9 mouse cellular contexts compared by ENCODE assay signal in genomic region chr19:5704163-5704800, GRCm38 (mm10). TPM values are rescaled to one million over a fixed set of nuclear protein-coding genes. Genes with fewer than 3 reads are reported as not detected.
DNase-seq lines count a peak whose midpoint lies in the region; ATAC-seq and TF ChIP-seq lines count a peak whose summit lies in the region.
"Had no signal": no experiment of that assay in that cellular context is flagged by ENCODE, and none has a peak within 500 bp of the region (broad histone marks: within the 10 kb centered on the region; RNA-seq: fewer than 3 reads in every experiment).

TSS of gene Kcnk7 (plus strand) at chr19:5704367.

- no peak within 1 kb of the TSS; the same call in 1 of the 2 replicates for H3K9ac ChIP-seq in kidney, embryonic 14.5 days (ENCODE audit: low read depth, low read length)
- peak within 1 kb of the TSS; percentile 0; the same call in 1 of the 2 replicates for H3K9ac ChIP-seq in limb, embryonic 13.5 days

- H3K4me2 ChIP-seq in kidney, embryonic 14.5 days (replicated peaks; ENCODE audit: low read depth, low read length): no peak within 1 kb of the TSS
- H3K4me2 ChIP-seq in limb, embryonic 13.5 days (replicated peaks): no peak within 1 kb of the TSS

- H3K4me3 ChIP-seq in kidney, embryonic 14.5 days (ENCODE audit: low read length): no peak within 1 kb of the TSS
- H3K4me3 ChIP-seq in limb, embryonic 13.5 days: no peak within 1 kb of the TSS
- no peak within 1 kb of the TSS for H3K4me3 ChIP-seq in small intestine, adult 2 months (ENCODE audit: low read depth, low read length)

- 73% methylated on average over 17 of the region's 17 CpGs for WGBS in kidney, embryonic 14.5 days
- 73% methylated on average over 17 of the region's 17 CpGs for WGBS in limb, embryonic 13.5 days
- 45% methylated on average over 17 of the region's 17 CpGs for WGBS in small intestine, adult 2 months

- H3K36me3 ChIP-seq in kidney, embryonic 14.5 days (ENCODE audit: control insufficient read depth, insufficient read depth, low read length): peaks cover 60% of the 10 kb centered on the region
- H3K36me3 ChIP-seq in limb, embryonic 13.5 days: peaks cover 73% of the 10 kb centered on the region
- H3K36me3 ChIP-seq in small intestine, adult 2 months (ENCODE audit: control insufficient read depth, insufficient read depth, low read length): peaks cover 60% of the 10 kb centered on the region

- TF ChIP-seq POLR2A in small intestine, adult 2 months (IDR thresholded peaks at IDR 0.05; ENCODE audit: low read depth, low read length): no peak

- ATAC-seq in kidney, embryonic 14.5 days (ENCODE audit: low FRiP score, low TSS enrichment): no peak
- 0 out of 2 replicates have a peak, but pooled peaks have one; percentile 11 for ATAC-seq in limb, embryonic 13.5 days (ENCODE audit: low FRiP score, low read depth)

- peak within 1 kb of the TSS; percentile 55; the same call in 1 of the 2 replicates for H3K27ac ChIP-seq in kidney, embryonic 14.5 days (ENCODE audit: low read depth, low read length)
- peak within 1 kb of the TSS; percentile 58; the same call in 1 of the 2 replicates for H3K27ac ChIP-seq in limb, embryonic 13.5 days
- H3K27ac ChIP-seq in small intestine, adult 2 months (ENCODE audit: insufficient read depth, low read depth, low read length): peak within 1 kb of the TSS; percentile 25
- H3K27ac ChIP-seq: macrophage had no signal

- DNase-seq in kidney, adult 18-20 months: no peak
- peak; percentile 62 for DNase-seq in c-Kit-negative CD71-positive TER-119-positive erythroid progenitor cells, embryonic 14.5 days (ENCODE audit: low read depth, low spot score)
- no peak for DNase-seq in ovary, postnatal 36 days (ENCODE audit: low spot score)
- DNase-seq in ovary, postnatal 14 days (ENCODE audit: low spot score): no peak
- no peak for DNase-seq in gastrocnemius, postnatal 4 days (ENCODE audit: low spot score in 2 of 2)

- H3K27me3 ChIP-seq in kidney, embryonic 14.5 days (ENCODE audit: control insufficient read depth, insufficient read depth, low read length): no peaks in the 10 kb centered on the region
- H3K27me3 ChIP-seq in limb, embryonic 13.5 days: no peaks in the 10 kb centered on the region
- no peaks in the 10 kb centered on the region for H3K27me3 ChIP-seq in small intestine, adult 2 months (ENCODE audit: control insufficient read depth, insufficient read depth, low read length)

- no peaks in the 10 kb centered on the region for H3K9me3 ChIP-seq in kidney, embryonic 14.5 days (ENCODE audit: control insufficient read depth, low read length)
- no peaks in the 10 kb centered on the region for H3K9me3 ChIP-seq in limb, embryonic 13.5 days

- no peak for TF ChIP-seq CTCF in small intestine, adult 2 months (IDR thresholded peaks at IDR 0.05; ENCODE audit: extremely low read depth, insufficient read length, insufficient replicate concordance, low read depth, low read length)

- 0 out of 2 replicates have a peak, but pooled peaks cover 9% of the 10 kb centered on the region for H3K4me1 ChIP-seq in kidney, embryonic 14.5 days (ENCODE audit: control insufficient read depth, insufficient read depth, low read length)
- peaks cover 12% of the 10 kb centered on the region for H3K4me1 ChIP-seq in limb, embryonic 13.5 days
- peaks cover 11% of the 10 kb centered on the region for H3K4me1 ChIP-seq in small intestine, adult 2 months (ENCODE audit: control insufficient read depth, insufficient read depth, insufficient read length, low read length)

RNA-seq across cellular contexts. Expression of gene Kcnk7, which starts in this region (rescaled TPM):
- polyA plus RNA-seq in kidney, embryonic 14.5 days (2014; fragmentation: Nextera tagmentation; extraction: Ambion mirVana): 0.39 and 0.42 TPM in 2 replicates
- 0.51 and 0.75 TPM in 2 replicates for polyA plus RNA-seq in limb, embryonic 13.5 days (2015; fragmentation: Nextera tagmentation; extraction: Ambion mirVana)
- polyA plus RNA-seq in small intestine, adult 2 months (2012; rRNA removed): 0.57 TPM in 1 of 2 replicates, not detected in the other
- not detected for total RNA-seq in gastrocnemius, postnatal 4 days (2021)
- polyA plus RNA-seq: macrophage had no signal

Comparison
In these comparisons a context has a peak if more than half of its experiments do, and no peak if none do; other contexts are left out.
1. Peak in ATAC-seq, H3K27ac ChIP-seq and H3K9ac ChIP-seq in limb, embryonic 13.5 days; RNA of the gene not detected or under 1 TPM.